Mouse (Mus musculus) C2C12 (cell line): ENCODE results near the gene Slc48a1. TPM values are rescaled to one million over a fixed set of nuclear protein-coding genes. Genes with fewer than 3 reads are reported as not detected.

Source experiments
- H3K27me3 ChIP-seq: one replicate; pipeline ENCODE4 v1.6.1; 2011; ENCODE audit not compliant: control insufficient read depth, insufficient read depth, insufficient read length
- H3K36me3 ChIP-seq: one replicate; pipeline ENCODE4 v1.6.1; 2011; ENCODE audit not compliant: control insufficient read depth, insufficient read depth
- H3K4me3 ChIP-seq: one replicate; pipeline ENCODE4 v1.5.1; 2011; ENCODE audit warnings: mild to moderate bottlenecking, control low read depth; ENCODE audit not compliant: poor library complexity, insufficient read depth, severe bottlenecking
- H3K79me2 ChIP-seq: one replicate; pipeline ENCODE4 v1.6.1; 2011; ENCODE audit not compliant: control insufficient read depth, insufficient read depth
- H3K79me3 ChIP-seq: one replicate; pipeline ENCODE4 v1.6.1; 2011; ENCODE audit warnings: low read depth, control low read depth
- H3ac ChIP-seq: one replicate; pipeline ENCODE3; 2011; ENCODE audit warnings: low read depth; ENCODE audit not compliant: control insufficient read depth, insufficient read length
- CEBPB ChIP-seq: IDR thresholded peaks from one replicate; pipeline ENCODE4 v1.6.1; 2011; ENCODE audit warnings: low read depth, mild to moderate bottlenecking, control low read depth, moderate library complexity
- CTCF ChIP-seq: IDR thresholded peaks from one replicate; pipeline ENCODE4 v1.5.1; 2011; ENCODE audit not compliant: control insufficient read depth, insufficient read depth, insufficient read length
- FOSL1 ChIP-seq: IDR thresholded peaks from one replicate; pipeline ENCODE4 v1.8.0; 2011; ENCODE audit warnings: mild to moderate bottlenecking, low read length; ENCODE audit not compliant: poor library complexity, insufficient read depth, severe bottlenecking
- MAX ChIP-seq: IDR thresholded peaks from one replicate; pipeline ENCODE4 v1.6.1; 2011; ENCODE audit warnings: mild to moderate bottlenecking, control low read depth
- MYOD1 ChIP-seq: IDR thresholded peaks from one replicate; pipeline ENCODE4 v1.6.1; 2011; ENCODE audit warnings: low read depth; ENCODE audit not compliant: control insufficient read depth, insufficient read length
- MYOG ChIP-seq: IDR thresholded peaks from one replicate; pipeline ENCODE4 v1.6.1; 2011; ENCODE audit not compliant: control insufficient read depth, insufficient read length; ENCODE audit errors: extremely low read depth
- USF1 ChIP-seq: IDR thresholded peaks from one replicate; pipeline ENCODE4 v1.6.1; 2011; ENCODE audit warnings: low read depth, mild to moderate bottlenecking, control low read depth, moderate library complexity
- polyA plus RNA-seq: library from polyadenylated mRNA; unstranded; fragments of >200 nt; fragmentation: generic; extraction: Trizol; gene quantifications from one replicate; pipeline ENCODE4 v1.2.1, GENCODE M21; 2012; ENCODE audit warnings: missing spikeins

Gene Slc48a1
- polyA plus RNA-seq, 1 experiment, result 148 TPM

DNA sequence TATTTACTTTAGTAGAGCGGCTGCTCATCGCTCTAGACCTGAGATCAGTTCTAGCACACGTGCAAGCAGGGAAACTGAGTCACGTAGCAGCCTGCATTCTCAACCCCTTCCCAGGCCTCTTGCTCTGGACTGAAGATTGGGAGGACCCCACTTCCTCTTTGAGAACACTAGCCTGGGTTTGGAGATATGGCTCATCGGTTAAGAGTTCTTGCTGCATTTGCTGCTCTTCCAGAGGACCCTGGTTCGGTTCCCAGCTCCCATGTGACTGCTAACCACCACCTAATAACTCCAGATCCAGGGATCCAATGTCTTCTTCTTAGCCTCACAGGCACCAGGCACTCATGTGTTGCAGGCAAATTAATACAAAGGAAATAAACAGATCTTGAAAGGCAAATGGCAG lies 63.1 kb downstream of the Slc48a1 start:
- Histone ChIP-seq H3K36me3 (no peaks in the 10 kb centered on the region), H3ac (no peak overlapping the region), H3K4me3 (no peak overlapping the region), H3K27me3 (no peaks in the 10 kb centered on the region), H3K79me3 (no peaks in the 10 kb centered on the region), H3K79me2 (no peaks in the 10 kb centered on the region)
- TF ChIP-seq MAX, result no peak
- no peak for TF ChIP-seq MYOD1
- no peak for TF ChIP-seq USF1
- TF ChIP-seq MYOG, result no peak
- no peak for TF ChIP-seq FOSL1
- no peak for TF ChIP-seq CEBPB
- TF ChIP-seq CTCF, result no peak

DNA sequence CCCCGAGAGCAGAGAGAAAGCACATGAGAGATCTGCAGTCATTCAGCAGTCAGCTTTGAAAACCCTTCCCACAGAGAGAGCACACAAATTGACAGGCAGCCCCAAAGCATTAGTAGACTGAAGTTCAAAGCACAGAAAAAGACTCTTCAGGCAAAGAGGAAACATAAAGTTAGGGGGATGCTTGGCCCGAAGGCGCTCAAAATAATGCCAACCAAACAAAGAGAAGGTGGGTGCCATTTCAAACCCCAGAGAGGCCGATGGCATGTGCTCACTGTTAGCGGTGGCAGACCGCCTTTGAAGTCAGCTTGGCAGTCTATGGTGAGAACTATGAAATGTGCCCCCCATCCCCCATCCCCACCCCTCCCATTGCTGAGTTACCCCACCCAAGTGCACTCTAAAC lies 63.7 kb downstream of the Slc48a1 start:
- Histone ChIP-seq H3K79me3 (no peaks in the 10 kb centered on the region), H3K4me3 (no peak overlapping the region), H3K27me3 (no peaks in the 10 kb centered on the region), H3K36me3 (no peaks in the 10 kb centered on the region), H3ac (no peak overlapping the region), H3K79me2 (no peaks in the 10 kb centered on the region)
- TF ChIP-seq MAX (no peak), CEBPB (no peak), USF1 (no peak), CTCF (no peak), MYOD1 (no peak), FOSL1 (no peak), MYOG (no peak)

Other genes starting within 250 kb of the Slc48a1 start
- 16.4 TPM for gene Rpap3, start 72.7 kb upstream of the Slc48a1 start, polyA plus RNA-seq
- 0.04 TPM for gene Endou, start 47.2 kb upstream of the Slc48a1 start, polyA plus RNA-seq
- gene Rapgef3, start 10.5 kb upstream of the Slc48a1 start, polyA plus RNA-seq, result 0.88 TPM
- gene Hdac7, start 66.0 kb downstream of the Slc48a1 start, polyA plus RNA-seq, result 41.2 TPM
- 3.0 TPM for gene Vdr, start 132.1 kb downstream of the Slc48a1 start, polyA plus RNA-seq
- 7.6 TPM for gene Tmem106c, start 185.7 kb downstream of the Slc48a1 start, polyA plus RNA-seq
- 0.06 TPM for gene Col2a1, start 226.2 kb downstream of the Slc48a1 start, polyA plus RNA-seq